Mouse (Mus musculus) adrenal gland, postnatal 10 days (tissue): ENCODE measurements around the gene Bckdha. TPM values are rescaled to one million over a fixed set of nuclear protein-coding genes. Genes with fewer than 3 reads are reported as not detected.

Source experiments
- DNase-seq: peaks from one replicate; pipeline ENCODE4 v3.0.0; 2021; ENCODE audit warnings: mixed read lengths
- total RNA-seq, 2 experiments: library from RNA; stranded (reverse); gene quantifications; 2 replicates each; pipeline ENCODE4 v1.2.3; 2021

Gene Bckdha
- total RNA-seq, 2 experiments from 2014 or later, result 251 to 252 TPM

DNA sequence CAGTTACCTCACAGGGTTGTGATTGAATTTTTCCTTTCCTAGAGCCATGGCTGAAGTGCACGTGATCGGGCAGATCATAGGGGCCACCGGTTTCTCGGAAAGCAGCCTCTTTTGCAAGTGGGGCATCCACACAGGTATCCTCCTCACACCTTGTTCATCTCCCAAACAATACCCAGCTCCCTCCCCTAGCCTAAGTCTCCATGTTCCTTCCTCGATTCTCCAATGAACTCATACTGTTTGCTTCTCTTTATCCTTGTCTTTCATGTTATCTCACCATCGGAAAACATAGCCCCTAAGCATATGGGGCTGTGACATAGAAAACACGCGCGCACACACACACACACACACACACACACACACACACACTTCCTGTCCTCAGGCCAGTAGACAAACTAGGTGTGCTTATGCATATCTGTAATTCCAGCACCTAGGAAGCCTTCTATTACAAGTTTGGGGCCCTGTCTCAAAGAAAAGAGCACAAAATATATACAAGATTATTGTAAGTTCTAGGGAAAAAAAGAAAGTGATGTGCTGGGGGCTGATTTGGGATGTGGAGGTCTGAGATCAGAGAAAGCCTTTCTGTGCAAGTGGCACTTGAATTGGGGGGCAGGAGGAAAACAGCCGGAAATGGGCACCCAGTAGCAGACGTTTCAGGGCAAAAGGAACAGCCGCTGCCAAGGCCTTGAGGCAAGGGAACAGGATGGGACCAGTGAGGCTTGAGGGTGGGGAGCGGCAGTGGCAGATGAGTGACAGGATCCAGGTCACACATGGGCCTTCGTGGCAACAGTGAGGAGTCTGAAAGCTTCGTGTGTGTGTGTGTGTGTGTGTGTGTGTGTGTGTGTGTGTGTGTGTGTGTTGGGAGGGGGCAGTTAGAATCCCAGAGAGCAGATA is 22.8 kb upstream of the Bckdha start:
- no peak for DNase-seq

- peak; percentile 98 for DNase-seq
Measured at GRCm38 (mm10) chr7:25680514-25681258, 21.9 kb upstream of the Bckdha start, which contains the start of gene B9d2. B9d2 (plus strand) TSS chr7:25680780.

DNA sequence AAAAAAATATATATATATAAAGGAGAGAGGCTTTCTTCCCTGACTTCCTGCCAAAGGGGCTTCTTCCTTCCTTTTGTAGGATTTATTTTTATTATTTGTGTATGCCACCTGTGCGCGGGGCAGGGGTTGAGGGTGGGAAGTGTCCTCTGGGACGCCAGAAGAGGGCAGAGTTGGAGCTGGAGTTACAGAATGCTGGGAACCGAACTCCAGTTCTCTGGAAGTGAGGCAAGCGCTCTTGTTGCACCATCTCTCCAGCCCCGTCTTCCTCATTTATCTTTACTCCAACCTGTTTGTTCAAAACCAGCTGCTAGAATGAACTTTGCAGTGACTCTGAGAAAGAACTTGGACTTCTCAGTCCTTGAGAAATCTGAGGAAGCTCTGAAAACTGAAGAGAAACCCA is 21.2 kb upstream of the Bckdha start:
- DNase-seq, result no peak

DNA sequence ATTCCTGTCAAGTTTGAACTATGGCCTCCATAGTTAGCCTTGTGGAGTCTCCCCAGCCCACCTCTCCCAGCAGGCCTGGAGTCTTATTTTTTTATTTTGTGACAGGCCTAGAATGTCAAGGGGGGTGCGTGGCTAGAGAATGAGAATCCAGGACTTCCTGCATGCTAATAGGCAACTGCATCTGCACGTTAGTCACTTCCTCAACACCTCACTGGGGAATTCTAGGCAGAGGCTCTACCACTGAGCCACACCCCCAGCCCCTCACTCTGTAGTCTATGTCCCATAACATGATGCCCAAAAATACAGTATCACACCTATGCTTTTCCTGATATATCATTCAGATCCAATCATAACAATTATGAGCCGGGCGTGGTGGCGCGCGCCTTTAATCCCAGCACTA is 18.2 kb upstream of the Bckdha start:
- DNase-seq, result no peak

DNA sequence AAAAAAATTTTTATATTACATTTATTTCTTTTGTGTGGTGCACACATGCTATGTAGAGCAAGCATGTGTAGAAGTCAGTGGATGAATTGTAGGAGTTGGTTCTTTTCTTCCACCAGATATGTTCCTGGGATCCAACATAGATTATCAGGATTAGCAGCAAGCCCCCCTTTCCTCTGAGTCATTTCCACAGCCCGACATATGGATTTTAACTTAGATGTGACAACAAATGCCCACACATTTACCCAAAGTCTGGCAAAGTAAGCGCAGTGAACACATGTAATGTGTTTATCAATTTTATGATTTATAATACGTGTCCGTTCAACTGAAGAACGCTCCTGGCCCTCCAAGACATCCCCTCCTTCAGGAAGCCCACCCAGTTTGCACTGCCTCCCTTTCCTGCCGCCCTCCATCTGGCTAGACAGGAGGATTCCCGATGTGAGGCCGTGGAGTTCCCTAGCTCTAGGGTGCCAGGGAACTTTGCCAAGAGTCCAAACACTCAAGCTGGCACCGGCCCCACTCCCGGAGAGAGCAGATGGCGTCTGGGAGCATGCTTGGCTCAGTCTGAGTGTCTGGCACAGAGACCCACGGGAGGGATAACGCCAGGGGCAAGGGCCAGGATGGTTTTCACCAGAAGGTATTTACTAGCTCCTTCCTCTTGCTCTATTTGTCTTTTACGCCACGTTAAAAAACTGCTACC is 17.5 kb upstream of the Bckdha start:
- peak; percentile 89 for DNase-seq

GRCm38 (mm10) chr7:25675405-25675804 is 16.6 kb upstream of the Bckdha start:
- DNase-seq, result no peak

DNA sequence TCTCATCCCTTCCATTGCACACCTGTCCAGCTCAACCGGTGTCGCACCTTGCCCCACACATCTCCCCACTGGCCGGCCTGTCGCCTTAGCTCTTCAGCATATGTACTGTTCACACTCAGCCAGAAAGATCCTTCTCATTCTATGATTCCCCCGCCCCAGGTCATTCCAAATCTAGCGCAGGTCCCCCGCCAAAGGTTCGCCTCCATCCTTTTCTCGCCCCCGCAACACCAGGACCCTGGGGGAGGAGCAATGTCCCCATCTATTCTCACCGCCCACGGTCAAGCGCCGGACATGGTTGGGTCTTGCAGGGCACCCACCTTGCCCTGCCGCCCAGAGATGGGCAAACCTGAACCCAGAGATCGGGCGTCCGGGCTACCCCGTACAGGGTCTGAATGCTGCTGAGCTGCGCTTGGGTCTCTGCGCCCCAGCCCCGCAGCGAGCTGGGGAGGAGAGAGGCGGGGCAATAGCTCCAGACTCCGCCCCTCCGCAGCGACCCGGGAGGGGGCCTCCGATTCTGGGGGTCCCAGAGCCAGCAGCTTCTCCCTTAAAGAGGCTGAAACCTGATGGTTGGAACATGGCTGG is 16.0 kb upstream of the Bckdha start, which contains the start of gene Tmem91:
Tmem91 (minus strand) TSS at position 448 of the 582 bp plus-strand sequence.
- no peak for DNase-seq

GRCm38 (mm10) chr7:25674297-25674696 is 15.5 kb upstream of the Bckdha start:
- DNase-seq, result no peak

DNA sequence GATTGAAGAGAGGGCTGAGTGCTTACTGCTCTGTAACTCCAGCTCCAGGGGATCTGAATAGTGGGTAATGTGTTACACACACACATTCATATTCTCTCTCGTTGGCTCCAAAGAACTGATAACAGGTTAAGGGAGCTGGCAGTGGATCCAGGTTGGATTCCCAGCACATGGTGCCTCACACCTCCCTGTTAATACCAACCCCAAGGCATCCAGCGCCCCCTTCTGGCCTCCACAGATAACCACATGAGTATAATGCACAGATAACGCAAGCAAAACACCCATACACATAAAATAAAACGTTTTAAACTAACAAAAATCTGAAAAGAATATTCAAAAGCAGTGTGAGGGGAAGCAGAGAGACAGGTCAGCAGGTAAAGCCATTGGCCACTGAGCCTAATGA is 13.7 kb upstream of the Bckdha start:
- no peak for DNase-seq

DNA sequence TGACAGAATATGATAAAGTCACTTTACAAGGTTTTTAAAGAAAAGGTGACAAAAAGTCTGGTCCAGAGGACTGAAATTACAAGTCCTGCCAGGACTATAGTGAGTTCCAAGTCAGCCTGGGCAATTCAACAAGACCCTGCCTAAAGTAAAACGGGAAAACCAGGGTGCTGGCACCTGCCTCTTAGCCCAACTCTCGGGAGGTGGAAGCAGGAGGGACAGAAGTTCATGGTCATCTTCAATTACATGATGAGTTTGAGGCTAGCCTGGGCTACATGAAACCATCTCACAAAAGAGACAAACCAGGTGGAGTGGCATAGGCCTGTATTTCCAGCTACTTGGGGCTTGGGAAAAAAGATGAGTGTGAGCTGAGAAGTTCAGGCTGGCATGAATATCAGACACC is 12.9 kb upstream of the Bckdha start:
- DNase-seq, result no peak

DNA sequence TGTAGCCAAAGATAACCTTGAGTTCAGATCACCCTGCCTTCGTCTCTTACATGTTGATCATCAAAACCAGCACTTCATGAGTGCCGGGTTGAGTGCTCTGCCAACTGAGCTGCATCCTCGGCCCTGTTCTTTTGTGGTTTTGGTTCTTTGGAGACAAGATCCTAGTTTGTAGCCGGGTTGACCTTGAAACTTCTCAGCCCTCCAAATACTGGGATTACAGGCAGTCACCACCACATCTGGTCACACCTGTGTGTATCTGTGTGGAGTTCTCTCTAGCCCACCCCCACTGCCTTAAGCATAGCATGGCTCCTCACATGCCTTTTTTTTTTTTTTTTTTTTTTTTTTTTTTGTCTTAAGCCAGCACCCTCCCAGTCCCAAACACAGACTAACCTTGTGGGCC is 11.3 kb upstream of the Bckdha start:
- no peak for DNase-seq

GRCm38 (mm10) chr7:25669631-25670030 is 10.8 kb upstream of the Bckdha start:
- DNase-seq, result no peak

DNA sequence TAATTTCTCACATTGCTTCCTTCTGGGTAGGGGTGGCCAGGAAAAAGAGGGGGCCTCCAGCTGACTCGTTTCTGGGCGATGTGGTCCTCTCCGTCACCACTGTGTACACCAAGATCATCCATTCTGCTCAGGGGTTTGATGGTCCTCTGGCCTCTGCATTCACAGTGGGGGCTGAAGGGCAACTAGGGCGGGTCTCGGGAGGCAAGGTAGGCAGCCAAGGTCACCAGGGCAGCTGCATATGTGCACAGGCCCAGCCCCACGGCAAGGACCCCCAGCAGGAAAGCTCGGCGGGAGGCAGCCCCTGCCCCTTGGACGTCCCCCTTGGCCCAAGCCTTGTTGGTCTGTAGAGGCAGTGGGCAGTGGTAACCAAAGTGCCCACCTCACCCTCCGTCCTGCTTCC is 10.4 kb upstream of the Bckdha start:
- no peak for DNase-seq

GRCm38 (mm10) chr7:25666381-25666780 is 7.6 kb upstream of the Bckdha start:
- DNase-seq, result no peak

GRCm38 (mm10) chr7:25657785-25658184 is 996 bp downstream of the Bckdha start:
- peak; percentile 50 for DNase-seq

GRCm38 (mm10) chr7:25655601-25656428 is 3.0 kb downstream of the Bckdha start:
- DNase-seq, result peak; percentile 40

GRCm38 (mm10) chr7:25652244-25652759 is 6.5 kb downstream of the Bckdha start:
- no peak for DNase-seq

DNA sequence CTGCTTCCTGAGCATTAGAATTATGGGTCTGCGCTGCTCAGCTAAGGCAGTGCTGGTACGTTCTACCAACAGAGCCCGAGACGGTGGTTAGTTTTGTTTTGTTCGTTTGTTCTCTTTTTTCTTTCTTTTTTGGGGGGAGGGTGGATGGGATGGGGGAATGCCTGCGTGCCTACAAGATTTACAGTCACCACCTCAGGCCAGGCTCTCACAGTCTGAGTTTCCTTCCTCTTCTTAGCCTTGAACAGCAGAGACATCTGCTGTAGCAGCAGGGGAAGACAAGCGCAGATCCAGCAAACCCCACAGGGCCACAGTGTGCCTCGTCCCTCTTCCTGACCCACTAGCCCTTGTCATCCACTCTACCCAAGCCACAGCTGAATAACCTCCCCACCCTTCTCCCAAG is 7.5 kb downstream of the Bckdha start:
- DNase-seq, result no peak

- DNase-seq, result no peak
Measured at GRCm38 (mm10) chr7:25649839-25650238, 8.9 kb downstream of the Bckdha start.

DNA sequence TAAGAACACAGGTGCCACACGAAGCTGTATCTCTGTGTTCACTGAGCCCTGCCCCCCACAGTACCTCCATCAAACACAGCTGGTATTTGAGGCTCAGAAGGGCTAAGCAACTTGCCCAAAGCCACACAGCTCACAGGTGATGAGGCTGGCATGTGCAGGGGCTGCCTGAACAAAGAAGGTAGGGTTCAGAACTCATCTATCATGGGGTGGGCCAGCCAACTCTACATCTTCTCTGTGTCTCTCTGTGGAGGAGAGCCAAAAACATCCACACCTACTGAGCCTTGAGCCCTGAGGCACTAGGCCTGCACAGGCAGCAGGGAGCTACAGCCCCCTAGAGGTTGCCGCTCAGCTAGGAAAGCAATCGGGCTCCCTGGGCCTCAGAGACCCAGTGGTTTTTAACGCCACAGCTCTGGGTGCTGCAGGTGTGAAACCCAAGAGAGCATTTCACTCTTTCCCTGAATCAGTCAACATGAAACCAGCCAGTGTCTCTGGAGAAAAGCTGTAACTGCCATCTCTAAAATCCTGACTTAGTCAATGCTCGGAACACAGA is 11.1 kb downstream of the Bckdha start:
- no peak for DNase-seq

- no peak for DNase-seq
Measured at GRCm38 (mm10) chr7:25645074-25645473, 13.7 kb downstream of the Bckdha start.
